Mouse (Mus musculus) stomach, embryonic 14.5 days (tissue): Measurements from ENCODE around the gene Tm7sf2. TPM values are rescaled to one million over a fixed set of nuclear protein-coding genes. Genes with fewer than 3 reads are reported as not detected.
"Not testable (repeated sequence)": the region's sequence is repeated elsewhere in the genome, so short reads cannot be mapped to it uniquely, and the experiment has no call there.

Experiments
- ATAC-seq: fragments of 200-750 bp; cut with Nextera tagmentation; 2 replicates; pipeline ENCODE4 v1.8.0; 2017; ENCODE audit warnings: low read depth, moderate TSS enrichment; ENCODE audit not compliant: insufficient number of reproducible peaks, insufficient read depth, low FRiP score
- H3K27ac ChIP-seq: fragments of 300-500 bp; sonication (generic); 2 replicates; pipeline ENCODE4 v1.5.1; 2014; ENCODE audit warnings: mild to moderate bottlenecking, low read length, moderate library complexity, mixed read lengths
- H3K27me3 ChIP-seq: fragments of 300-500 bp; sonication (generic); 2 replicates; pipeline ENCODE4 v1.6.1; 2014; ENCODE audit warnings: low read length, control low read depth, mixed read lengths; ENCODE audit not compliant: control insufficient read depth, insufficient read depth
- H3K36me3 ChIP-seq: fragments of 300-500 bp; sonication (generic); 2 replicates; pipeline ENCODE4 v1.6.1; 2014; ENCODE audit warnings: mild to moderate bottlenecking, control low read depth, low read length, moderate library complexity, mixed read lengths; ENCODE audit not compliant: control insufficient read depth, insufficient read depth
- H3K4me1 ChIP-seq: fragments of 300-500 bp; sonication (generic); 2 replicates; pipeline ENCODE4 v1.6.1; 2014; ENCODE audit warnings: low read length, control low read depth, mixed read lengths; ENCODE audit not compliant: control insufficient read depth, insufficient read depth
- H3K4me2 ChIP-seq: fragments of 300-500 bp; sonication (generic); replicated peaks from 2 replicates; pipeline ENCODE4 v1.6.1; 2014; ENCODE audit warnings: low read depth, low read length, control low read depth
- H3K4me3 ChIP-seq: fragments of 300-500 bp; sonication (generic); 2 replicates; pipeline ENCODE4 v1.5.1; 2014; ENCODE audit warnings: low read depth, low read length, control low read depth
- H3K9ac ChIP-seq: fragments of 300-500 bp; sonication (generic); replicated peaks from 2 replicates; pipeline ENCODE4 v1.6.1; 2014; ENCODE audit warnings: low read depth, mild to moderate bottlenecking, control low read depth, low read length, moderate library complexity, mixed read lengths
- H3K9me3 ChIP-seq: fragments of 300-500 bp; sonication (generic); 2 replicates; pipeline ENCODE4 v1.6.1; 2016; ENCODE audit warnings: low read depth, low read length, control low read depth; ENCODE audit not compliant: control insufficient read depth
- WGBS: fragments of 180-500 bp; shearing (Covaris S2); extraction: QIAGEN DNeasy Blood & Tissue Kit; methylation state at CpG from one replicate; pipeline ENCODE4 v1.1.7; 2014; 5-methylcytosine and 5-hydroxymethylcytosine counted together
- polyA plus RNA-seq: library from polyadenylated mRNA; unstranded; fragments of >200 nt; fragmentation: Nextera tagmentation; extraction: Ambion mirVana; gene quantifications from 2 replicates; pipeline ENCODE4 v1.2.1, GENCODE M21; 2014

Gene Tm7sf2
- polyA plus RNA-seq, 1 experiment from 2014 or later, result 24.9 TPM

DNA sequence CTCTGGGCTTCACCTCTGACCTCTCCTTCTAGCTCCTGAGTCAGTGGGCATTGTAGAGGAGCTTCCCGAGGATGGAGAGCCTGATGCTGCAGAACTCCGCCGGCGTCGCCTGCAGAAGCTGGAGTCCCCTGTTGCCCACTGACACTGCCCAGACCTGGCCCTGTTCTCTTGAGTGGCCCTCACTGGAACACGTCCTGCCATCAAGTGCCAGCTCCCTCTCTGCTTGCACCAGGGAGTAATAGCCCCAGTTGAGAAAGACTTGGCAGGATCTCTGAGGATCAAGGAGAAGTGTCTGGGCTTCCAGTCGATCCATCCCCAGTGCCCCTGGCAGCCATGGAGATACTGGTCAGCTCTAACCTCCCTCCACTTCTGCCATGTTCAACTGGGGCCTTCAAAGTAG lies 15.7 kb downstream of the Tm7sf2 start:
- H3K27me3 ChIP-seq, result no peaks in the 10 kb centered on the region
- no peak overlapping the region for H3K9ac ChIP-seq
- no peak overlapping the region for H3K4me3 ChIP-seq
- WGBS, result 92% methylated on average over 7 of the region's 7 CpGs
- H3K27ac ChIP-seq, result no peak overlapping the region
- peaks cover 69% of the 10 kb centered on the region for H3K36me3 ChIP-seq
- H3K4me1 ChIP-seq, result peaks cover 12% of the 10 kb centered on the region
- no peaks in the 10 kb centered on the region for H3K9me3 ChIP-seq
- H3K4me2 ChIP-seq, result no peak overlapping the region
- no peak for ATAC-seq

DNA sequence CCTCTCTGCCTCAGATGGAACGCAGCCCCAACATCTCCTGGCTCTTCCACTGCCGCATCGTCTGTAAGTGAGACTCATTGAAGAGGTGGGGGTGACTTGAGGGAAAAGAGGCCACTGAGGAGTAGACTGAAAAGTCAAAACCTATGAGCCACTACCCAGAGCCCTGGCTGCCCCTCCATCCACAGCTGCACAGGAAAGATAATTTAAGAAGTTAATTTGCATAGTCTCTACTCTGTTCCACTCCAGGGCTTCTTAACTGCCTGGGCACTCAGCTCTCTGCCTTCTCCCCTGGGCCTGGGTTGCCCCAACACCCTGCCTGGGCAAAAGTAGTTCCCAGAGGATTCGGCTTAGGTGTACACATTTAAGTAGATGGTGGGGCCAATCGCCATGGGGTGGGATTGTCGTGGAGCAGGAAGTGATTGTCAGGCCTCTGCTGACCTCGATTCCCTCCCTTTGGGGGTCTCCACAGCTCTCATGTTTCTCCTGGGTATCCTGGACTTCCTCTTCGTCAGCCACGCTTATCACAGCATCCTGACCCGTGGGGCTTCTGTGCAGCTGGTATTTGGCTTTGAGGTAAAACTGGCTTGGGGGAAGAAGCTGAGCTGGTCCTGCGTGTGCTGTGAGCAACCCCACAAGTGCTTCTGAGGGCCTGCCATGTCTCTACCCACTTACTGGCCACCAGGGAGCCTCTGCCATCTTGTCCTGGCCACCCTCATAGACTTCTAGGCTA lies 19.3 kb downstream of the Tm7sf2 start:
- peaks cover 56% of the 10 kb centered on the region for H3K36me3 ChIP-seq
- H3K27me3 ChIP-seq, result no peaks in the 10 kb centered on the region
- 88% methylated on average over 11 of the region's 11 CpGs for WGBS
- H3K4me2 ChIP-seq, result no peak overlapping the region
- no peak overlapping the region for H3K4me3 ChIP-seq
- H3K27ac ChIP-seq, result no peak overlapping the region
- no peak overlapping the region for H3K9ac ChIP-seq
- H3K4me1 ChIP-seq, result peaks cover 13% of the 10 kb centered on the region
- no peaks in the 10 kb centered on the region for H3K9me3 ChIP-seq
- ATAC-seq, result no peak

DNA sequence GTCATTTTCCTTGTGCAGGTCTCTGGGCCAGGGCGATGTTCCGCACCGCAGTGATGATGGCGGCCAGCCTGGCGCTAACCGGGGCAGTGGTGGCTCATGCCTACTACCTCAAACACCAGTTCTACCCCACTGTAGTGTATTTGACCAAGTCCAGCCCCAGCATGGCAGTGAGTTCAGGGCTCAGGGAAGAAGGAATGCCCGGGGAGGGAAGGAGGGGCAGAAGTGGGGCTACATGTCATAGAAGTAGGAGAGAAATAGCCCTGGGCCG lies 20.3 kb downstream of the Tm7sf2 start:
- WGBS, result 80% methylated on average over 8 of the region's 8 CpGs
- H3K4me2 ChIP-seq, result peak overlapping the region; percentile 84
- H3K27me3 ChIP-seq, result no peaks in the 10 kb centered on the region
- H3K4me3 ChIP-seq, result peak overlapping the region; percentile 89
- H3K36me3 ChIP-seq, result peaks cover 46% of the 10 kb centered on the region
- ATAC-seq, result no peak
- no peaks in the 10 kb centered on the region for H3K9me3 ChIP-seq
- H3K4me1 ChIP-seq, result peaks cover 13% of the 10 kb centered on the region
- H3K9ac ChIP-seq, result peak overlapping the region; percentile 87; the same call in 1 of the 2 replicates
- H3K27ac ChIP-seq, result no peak overlapping the region

- WGBS, result 3% methylated on average over 40 of the region's 44 CpGs
- Histone ChIP-seq H3K36me3 (peaks cover 41% of the 10 kb centered on the region), H3K27ac (peak overlapping the region; percentile 99), H3K4me3 (peak overlapping the region; percentile 89), H3K9me3 (no peaks in the 10 kb centered on the region), H3K27me3 (no peaks in the 10 kb centered on the region), H3K4me2 (peak overlapping the region; percentile 84), H3K9ac (peak overlapping the region; percentile 87), H3K4me1 (peaks cover 13% of the 10 kb centered on the region)
- ATAC-seq, result peak; percentile 15
Observed at GRCm38 (mm10) chr19:6047154-6047898, 20.8 kb downstream of the Tm7sf2 start.

DNA sequence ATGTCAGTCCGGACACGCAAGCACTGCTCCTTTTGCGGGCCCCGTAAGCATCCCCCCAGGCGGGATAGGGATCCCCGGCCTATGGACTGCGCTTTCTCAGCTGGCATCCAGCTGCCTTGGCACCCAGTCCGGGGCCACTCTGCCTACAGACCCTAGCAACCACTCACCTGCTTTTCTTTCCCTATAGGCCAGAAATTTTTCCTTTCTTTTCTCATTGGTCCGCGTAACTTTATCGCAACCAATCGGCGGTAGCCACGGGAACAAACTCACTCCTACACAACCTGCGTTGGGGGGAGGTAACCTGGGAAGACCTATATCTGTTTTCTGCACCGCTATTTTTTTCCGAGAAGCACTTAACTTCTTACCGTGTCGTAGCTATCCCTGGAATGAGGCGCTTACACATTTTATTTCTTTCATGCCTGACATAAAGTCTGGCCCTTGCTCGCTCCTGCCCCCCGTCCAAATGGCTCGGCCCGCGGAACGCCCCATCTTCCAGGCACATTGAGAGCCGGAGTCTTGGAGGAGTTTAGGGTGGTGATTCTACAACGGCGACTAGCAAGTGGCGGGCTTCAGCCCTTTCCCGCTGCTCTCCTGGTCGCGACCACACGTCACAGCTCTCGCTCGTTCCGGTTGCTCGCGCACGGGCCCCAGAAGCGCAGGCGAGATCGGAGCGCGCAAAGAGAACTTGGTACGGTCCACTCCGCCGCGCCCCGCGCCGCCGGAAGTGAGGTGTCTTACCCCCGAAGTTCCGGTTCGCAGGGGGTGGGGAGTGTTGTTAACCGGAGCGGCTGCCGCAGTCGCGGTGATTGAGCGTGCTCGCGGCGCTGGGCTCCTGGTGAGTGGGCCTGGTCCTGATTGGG lies 21.6 kb downstream of the Tm7sf2 start, which contains the start of gene Syvn1:
Gene Syvn1 (plus strand): TSS at position 283 of the 860 bp plus-strand sequence.
- Histone ChIP-seq H3K4me2 (peak within 1 kb of the TSS; percentile 84), H3K9me3 (no peaks in the 10 kb centered on the region), H3K4me3 (peak within 1 kb of the TSS; percentile 89), H3K9ac (peak within 1 kb of the TSS; percentile 87), H3K36me3 (peaks cover 33% of the 10 kb centered on the region), H3K27me3 (no peaks in the 10 kb centered on the region), H3K4me1 (peaks cover 13% of the 10 kb centered on the region), H3K27ac (peak within 1 kb of the TSS; percentile 99)
- WGBS, result under 1% methylated on average over 65 of the region's 65 CpGs
- ATAC-seq, result peak; percentile 89

DNA sequence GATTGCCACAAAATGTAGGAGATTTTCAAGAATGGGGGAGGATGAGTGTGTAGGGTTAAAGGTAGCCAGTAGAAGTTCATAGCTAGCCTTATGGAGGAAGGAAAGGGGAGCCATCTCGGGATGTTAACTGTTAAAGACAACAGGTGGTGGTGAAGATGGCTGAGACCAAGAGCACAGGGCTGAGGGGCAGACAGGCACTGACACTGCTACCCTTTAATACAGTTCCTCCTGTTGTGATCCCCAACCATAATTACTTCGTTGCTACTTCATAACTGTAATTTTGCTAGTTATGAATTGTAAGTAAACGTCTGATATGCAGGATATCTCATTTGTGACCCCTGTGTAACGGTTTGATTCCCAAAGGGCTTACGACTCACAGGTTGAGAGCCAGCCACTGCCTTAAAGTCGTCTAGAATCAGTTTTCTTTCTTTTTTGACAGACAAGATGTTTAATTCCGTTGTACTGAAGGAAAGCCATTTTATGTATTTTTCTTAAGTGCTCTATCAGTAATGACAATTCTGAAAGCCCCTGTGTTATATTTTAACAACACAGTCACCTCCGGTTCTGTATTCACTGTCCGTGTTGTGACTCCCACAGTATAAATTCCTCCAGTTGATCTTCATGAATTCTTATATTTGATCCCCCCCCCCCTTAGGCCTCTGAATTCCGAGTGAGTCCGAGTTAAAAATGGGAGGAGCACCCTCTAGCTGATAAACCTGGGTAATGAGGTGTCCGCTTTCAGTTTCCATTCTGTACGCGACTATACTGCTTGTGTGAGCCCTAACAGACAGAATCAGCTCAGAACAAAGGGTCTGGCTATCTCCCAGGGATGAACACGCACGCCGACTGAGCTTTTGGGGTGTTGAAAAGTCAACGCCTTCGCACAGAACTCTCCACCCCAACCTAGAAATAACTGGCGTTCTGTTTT lies 22.5 kb downstream of the Tm7sf2 start:
- Histone ChIP-seq H3K9me3 (no peaks in the 10 kb centered on the region), H3K27me3 (no peaks in the 10 kb centered on the region), H3K4me1 (peaks cover 13% of the 10 kb centered on the region), H3K4me3 (peak overlapping the region; percentile 89), H3K9ac (peak overlapping the region; percentile 87), H3K4me2 (peak overlapping the region; percentile 84), H3K36me3 (peaks cover 24% of the 10 kb centered on the region), H3K27ac (peak overlapping the region; percentile 99)
- 12% methylated on average over 20 of the region's 20 CpGs for WGBS
- ATAC-seq, result peak; percentile 34; the same call in 1 of the 2 replicates

DNA sequence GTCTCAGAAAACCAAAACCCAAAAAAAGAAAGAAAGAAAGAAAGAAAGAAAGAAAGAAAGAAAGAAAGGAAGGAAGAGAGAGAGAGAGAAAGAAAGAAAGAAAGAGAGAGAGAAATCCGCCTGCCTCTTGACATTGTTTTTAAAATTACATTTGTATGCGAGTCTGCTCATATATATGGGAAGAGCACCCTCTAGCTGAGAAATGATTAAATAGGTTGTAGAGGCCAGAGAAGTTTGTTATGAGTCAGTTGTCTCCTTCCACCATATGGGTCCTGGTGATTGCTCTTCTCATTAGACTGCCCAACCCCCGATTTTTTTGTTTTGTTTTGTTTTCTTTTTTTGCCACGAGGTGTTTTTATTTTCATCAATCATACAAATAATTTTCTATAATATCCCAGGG lies 24.1 kb downstream of the Tm7sf2 start:
- H3K4me1 ChIP-seq, result peaks cover 13% of the 10 kb centered on the region
- not testable (repeated sequence) for H3K27me3 ChIP-seq, H3K36me3 ChIP-seq, H3K4me3 ChIP-seq, H3K9ac ChIP-seq, H3K9me3 ChIP-seq, H3K4me2 ChIP-seq, ATAC-seq, H3K27ac ChIP-seq
- WGBS, result 60% methylated on average over 4 of the region's 4 CpGs
